Mouse (Mus musculus) embryonic fibroblast, embryonic 13.5 days (primary cell): ENCODE measurements at regions not wholly inside any gene's neighbourhood (a gene's known extent, or its start where the extent isn't known, plus 50 kb on each side); places are given as distances from the start of the nearest gene placed in this dataset.

Experiments
- CTCF ChIP-seq: IDR thresholded peaks from 2 replicates; pipeline ENCODE4 v1.5.1; 2011; ENCODE audit warnings: mild to moderate bottlenecking, control low read depth, low read length, moderate library complexity, borderline replicate concordance; ENCODE audit not compliant: insufficient read depth
- POLR2A ChIP-seq: IDR thresholded peaks from 2 replicates; pipeline ENCODE4 v1.6.1; 2011; ENCODE audit warnings: low read depth, mild to moderate bottlenecking, control low read depth, low read length, moderate library complexity

DNA sequence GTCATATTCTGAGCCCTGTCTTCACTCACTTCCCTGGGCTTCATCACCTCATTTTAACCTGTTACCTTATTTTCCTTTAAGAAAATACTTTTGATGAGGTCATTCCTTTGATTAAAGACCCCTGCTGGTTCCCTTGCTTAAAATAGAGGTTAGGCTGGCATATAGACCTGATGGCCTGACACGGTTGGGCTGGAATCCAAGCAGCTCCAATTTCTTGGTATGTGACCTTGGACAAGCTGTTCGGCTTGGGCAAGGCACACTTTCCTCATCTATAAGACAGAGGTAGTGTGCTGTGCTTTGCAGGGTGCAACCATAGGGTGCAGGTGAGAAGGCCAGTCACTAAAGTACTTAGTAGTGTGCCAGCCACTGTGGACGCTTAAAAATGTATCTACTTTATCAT lies 183.8 kb upstream of the Klf12 start:
- no peak for TF ChIP-seq CTCF
- no peak for TF ChIP-seq POLR2A
